Mouse (Mus musculus) forebrain, embryonic 13.5 days (tissue): ENCODE data around the gene Man2a2. TPM values are rescaled to one million over a fixed set of nuclear protein-coding genes. Genes with fewer than 3 reads are reported as not detected.
A peak's percentile ranks its signal among the peaks of the same experiment; 100 is the strongest.
"Not testable (repeated sequence)": the region's sequence is repeated elsewhere in the genome, so short reads cannot be mapped to it uniquely, and the experiment has no call there.

Experiments used
- ATAC-seq: fragments of 200-750 bp; cut with Nextera tagmentation; 2 replicates; pipeline ENCODE4 v1.8.0; 2017
- H3K27ac ChIP-seq: fragments of 300-500 bp; sonication (generic); 2 replicates; pipeline ENCODE4 v1.5.1; 2015; ENCODE audit warnings: inconsistent platforms, mild to moderate bottlenecking, moderate library complexity
- H3K27me3 ChIP-seq: fragments of 300-500 bp; sonication (generic); 2 replicates; pipeline ENCODE4 v1.6.1; 2015; ENCODE audit warnings: mild to moderate bottlenecking, inconsistent platforms
- H3K36me3 ChIP-seq: fragments of 300-500 bp; sonication (generic); 2 replicates; pipeline ENCODE4 v1.6.1; 2015; ENCODE audit warnings: mild to moderate bottlenecking, inconsistent platforms; ENCODE audit not compliant: poor library complexity, severe bottlenecking
- H3K4me1 ChIP-seq: fragments of 300-500 bp; sonication (generic); 2 replicates; pipeline ENCODE4 v1.6.1; 2015; ENCODE audit warnings: inconsistent platforms
- H3K4me2 ChIP-seq: fragments of 300-500 bp; sonication (generic); 2 replicates; pipeline ENCODE4 v1.6.1; 2015; ENCODE audit warnings: inconsistent platforms, mild to moderate bottlenecking, moderate library complexity
- H3K4me3 ChIP-seq: fragments of 300-500 bp; sonication (generic); 2 replicates; pipeline ENCODE4 v1.5.1; 2015; ENCODE audit warnings: mild to moderate bottlenecking, inconsistent platforms
- H3K9ac ChIP-seq: fragments of 300-500 bp; sonication (generic); 2 replicates; pipeline ENCODE4 v1.6.1; 2015; ENCODE audit warnings: mild to moderate bottlenecking, inconsistent platforms
- H3K9me3 ChIP-seq: fragments of 300-500 bp; sonication (generic); replicated peaks from 2 replicates; pipeline ENCODE4 v1.6.1; 2016; ENCODE audit warnings: inconsistent platforms
- WGBS: fragments of 180-500 bp; shearing (Covaris S2); methylation state at CpG from one replicate; pipeline ENCODE4 v1.1.7; 2015; 5-methylcytosine and 5-hydroxymethylcytosine counted together
- polyA plus RNA-seq: library from polyadenylated mRNA; unstranded; fragments of >200 nt; fragmentation: Nextera tagmentation; extraction: Ambion mirVana; gene quantifications from 2 replicates; pipeline ENCODE4 v1.2.1, GENCODE M21; 2015

Man2a2 gene
- polyA plus RNA-seq, 1 experiment from 2014 or later: 15.5 TPM

DNA sequence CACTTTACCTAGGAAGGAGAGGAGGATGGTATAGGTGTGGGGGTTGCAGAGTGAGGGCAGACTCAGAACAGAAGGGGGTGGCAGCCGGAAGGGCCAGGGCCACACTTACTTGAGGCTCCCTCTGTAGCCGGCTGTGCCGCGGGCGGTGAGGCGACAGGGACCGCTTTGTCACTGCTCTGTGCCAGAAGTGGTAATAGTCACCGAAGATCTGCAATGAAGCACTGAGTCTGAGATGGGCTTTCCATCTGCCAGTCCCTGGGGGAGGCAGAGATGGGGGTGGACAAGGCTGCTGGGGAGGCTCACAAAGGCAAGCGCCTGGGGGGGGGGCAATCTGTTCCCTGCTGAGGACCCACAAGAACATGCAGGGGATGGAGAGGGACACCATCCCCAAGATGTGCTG lies 26.8 kb upstream of the Man2a2 start:
- H3K4me2 ChIP-seq: no peak overlapping the region
- WGBS: 90% methylated on average over 9 of the region's 9 CpGs
- no peaks in the 10 kb centered on the region for H3K27me3 ChIP-seq
- no peak overlapping the region for H3K9ac ChIP-seq
- peaks cover 41% of the 10 kb centered on the region for H3K36me3 ChIP-seq
- no peak overlapping the region for H3K4me3 ChIP-seq
- no peak overlapping the region for H3K27ac ChIP-seq
- no peaks in the 10 kb centered on the region for H3K9me3 ChIP-seq
- peaks cover 31% of the 10 kb centered on the region for H3K4me1 ChIP-seq
- ATAC-seq: no peak

DNA sequence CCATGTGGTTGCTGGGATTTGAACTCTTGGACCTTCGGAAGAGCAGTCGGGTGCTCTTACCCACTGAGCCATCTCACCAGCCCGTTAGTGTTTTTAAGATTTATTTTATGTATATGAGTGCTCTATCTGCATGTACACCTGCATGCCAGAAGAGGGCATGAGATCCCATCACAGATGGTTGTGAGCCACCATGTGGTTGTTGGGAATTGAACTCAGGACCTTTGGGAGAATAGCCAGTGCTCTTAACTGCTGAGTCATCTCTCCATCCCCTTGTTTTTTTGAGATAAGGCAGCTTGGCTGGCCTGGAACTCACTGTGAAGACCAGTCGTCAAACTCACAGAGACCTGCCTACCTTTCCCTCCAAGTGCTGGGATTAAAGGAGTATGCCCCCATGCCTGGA lies 25.3 kb upstream of the Man2a2 start:
- not testable (repeated sequence) for H3K27me3 ChIP-seq, H3K9ac ChIP-seq, ATAC-seq, H3K4me2 ChIP-seq, H3K4me3 ChIP-seq, H3K9me3 ChIP-seq, H3K27ac ChIP-seq
- Histone ChIP-seq H3K36me3 (peaks cover 57% of the 10 kb centered on the region), H3K4me1 (peaks cover 25% of the 10 kb centered on the region)
- WGBS: 94% methylated on average over 4 of the region's 4 CpGs

DNA sequence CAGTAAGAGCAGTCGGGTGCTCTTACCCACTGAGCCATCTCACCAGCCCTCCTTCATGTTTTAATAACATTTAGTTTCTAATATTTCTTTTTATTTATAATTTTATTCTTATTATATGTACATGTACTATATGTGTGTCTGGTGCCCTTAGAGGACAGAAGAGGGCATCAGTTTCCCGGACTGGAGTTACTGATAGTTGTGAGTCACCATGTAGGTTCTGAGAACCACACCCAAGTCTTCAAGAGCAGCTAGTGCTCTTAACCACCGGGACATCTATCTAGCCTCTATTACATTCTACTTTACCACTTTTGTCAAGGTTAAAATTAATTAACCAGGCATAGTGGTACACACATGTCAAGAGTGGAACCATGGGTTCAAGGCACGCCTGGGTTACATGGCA lies 23.4 kb upstream of the Man2a2 start:
- no peak overlapping the region for H3K4me3 ChIP-seq
- H3K27ac ChIP-seq: no peak overlapping the region
- H3K36me3 ChIP-seq: peaks cover 74% of the 10 kb centered on the region
- H3K9ac ChIP-seq: no peak overlapping the region
- peaks cover 6% of the 10 kb centered on the region; the same call in 1 of the 2 replicates for H3K4me1 ChIP-seq
- H3K4me2 ChIP-seq: no peak overlapping the region
- 96% methylated on average over 4 of the region's 4 CpGs for WGBS
- no peaks in the 10 kb centered on the region for H3K27me3 ChIP-seq
- H3K9me3 ChIP-seq: no peaks in the 10 kb centered on the region
- no peak for ATAC-seq

DNA sequence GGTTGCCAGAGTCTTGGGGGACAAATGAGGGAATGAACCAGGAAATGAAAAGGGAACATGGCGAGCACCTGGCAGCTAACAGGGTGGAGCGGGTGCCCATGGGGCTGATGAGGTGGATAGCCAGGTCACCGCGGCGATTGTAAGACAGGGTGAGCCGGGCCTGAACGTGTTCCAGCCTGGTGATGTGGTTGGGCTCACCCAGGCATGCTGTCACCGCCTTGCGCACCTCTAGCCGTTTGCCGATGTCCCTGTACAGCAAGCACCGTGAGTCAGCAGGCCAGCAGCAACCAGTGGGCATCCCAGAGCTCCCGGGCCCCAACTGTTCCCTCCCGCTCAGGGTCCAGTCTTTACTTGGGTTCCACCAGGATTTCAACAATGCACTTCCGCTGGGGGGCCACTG lies 20.9 kb upstream of the Man2a2 start:
- Histone ChIP-seq H3K4me2 (no peak overlapping the region), H3K36me3 (peaks cover 69% of the 10 kb centered on the region), H3K4me1 (peaks cover 11% of the 10 kb centered on the region), H3K27me3 (peaks cover 14% of the 10 kb centered on the region), H3K27ac (no peak overlapping the region), H3K9ac (no peak overlapping the region), H3K4me3 (no peak overlapping the region), H3K9me3 (no peaks in the 10 kb centered on the region)
- WGBS: 90% methylated on average over 15 of the region's 15 CpGs
- ATAC-seq: no peak

DNA sequence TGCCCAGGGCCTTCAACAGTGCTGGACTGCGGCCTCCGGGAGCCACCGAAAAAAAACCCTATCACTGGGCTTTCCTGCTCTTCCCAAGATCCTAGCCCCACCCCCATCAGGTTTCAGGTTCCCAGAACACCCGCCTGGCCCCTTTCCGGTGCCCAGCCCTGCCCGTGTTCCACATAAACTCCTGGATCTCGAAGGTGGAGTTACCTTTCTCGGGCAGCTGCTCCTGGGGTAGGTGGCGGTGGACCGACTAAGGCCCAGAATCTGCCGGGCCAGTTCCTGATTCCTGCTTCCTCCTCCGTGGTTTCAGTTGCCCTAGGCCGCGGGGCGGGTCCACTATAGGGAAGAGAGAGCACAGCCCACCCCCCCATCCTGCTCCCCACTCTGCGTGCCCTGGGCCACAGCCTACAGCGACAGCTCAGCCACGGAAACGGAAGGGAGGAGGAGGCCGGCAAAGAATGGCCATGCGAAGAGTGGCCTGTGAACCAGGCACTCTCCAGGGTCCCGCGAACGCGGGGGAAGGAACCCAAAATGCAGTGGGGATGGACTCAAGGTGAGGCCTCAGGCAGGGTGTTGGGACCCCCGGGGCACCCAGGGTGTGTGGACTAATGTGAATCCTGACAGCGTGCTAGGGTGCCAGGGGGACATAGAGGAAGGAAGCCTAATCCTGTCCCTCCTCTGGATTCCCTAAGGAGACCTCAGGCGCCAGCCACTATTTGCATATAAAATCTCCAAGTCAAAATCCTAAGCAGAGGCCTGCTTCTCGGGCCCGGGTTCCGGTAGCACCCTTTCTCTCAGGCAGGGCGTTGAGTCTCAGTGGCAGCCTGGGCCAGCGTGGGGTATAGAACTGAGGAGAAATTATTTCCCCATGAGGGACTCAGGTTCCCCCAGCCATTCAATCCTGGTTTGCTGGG lies 16.7 kb upstream of the Man2a2 start, which contains the start of gene Fes:
Gene Fes, minus strand, starts transcription at position 314 of the 911 bp plus-strand sequence.
- Histone ChIP-seq H3K4me1 (peaks cover 14% of the 10 kb centered on the region), H3K9ac (peak within 1 kb of the TSS; percentile 47), H3K9me3 (no peaks in the 10 kb centered on the region), H3K27me3 (peaks cover 22% of the 10 kb centered on the region), H3K4me3 (0 out of 2 replicates have a peak within 1 kb of the TSS, but pooled peaks have one; percentile 4), H3K4me2 (peak within 1 kb of the TSS; percentile 34), H3K36me3 (peaks cover 32% of the 10 kb centered on the region), H3K27ac (no peak within 1 kb of the TSS)
- WGBS: 14% methylated on average over 33 of the region's 33 CpGs
- ATAC-seq: no peak

DNA sequence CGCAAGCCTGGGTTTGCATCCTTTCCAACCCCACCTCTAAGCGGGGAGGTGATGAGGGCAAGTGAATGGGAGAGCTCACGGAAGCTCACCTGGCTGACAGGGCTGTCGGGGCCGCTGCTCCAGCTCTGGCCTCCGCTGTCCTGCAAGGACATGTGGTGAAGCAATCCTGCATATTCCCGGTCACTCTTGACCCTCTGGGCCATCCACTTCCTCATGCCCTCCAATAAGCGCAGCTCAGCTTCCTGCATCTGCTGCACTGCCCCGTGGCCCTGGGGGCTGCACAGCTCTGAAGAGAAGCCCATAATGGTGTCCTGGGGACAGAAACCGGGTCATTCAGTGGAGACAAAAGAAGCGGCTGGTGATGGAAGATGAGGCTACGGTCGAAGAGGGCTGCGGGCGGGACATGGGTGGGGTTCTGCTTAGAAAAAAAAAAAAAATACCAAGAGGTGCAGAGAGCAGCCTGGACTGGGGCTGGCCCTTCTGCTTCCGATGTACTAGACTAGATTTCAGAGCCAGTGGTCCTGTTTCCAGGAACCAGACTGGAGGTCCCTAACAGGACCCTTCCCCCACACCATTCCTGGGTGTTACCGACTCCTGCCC lies 16.0 kb upstream of the Man2a2 start:
- Histone ChIP-seq H3K9ac (0 out of 2 replicates have a peak overlapping the region, but pooled peaks have one; percentile 47), H3K9me3 (no peaks in the 10 kb centered on the region), H3K4me3 (0 out of 2 replicates have a peak overlapping the region, but pooled peaks have one; percentile 4), H3K27me3 (peaks cover 22% of the 10 kb centered on the region), H3K27ac (no peak overlapping the region), H3K4me1 (peaks cover 14% of the 10 kb centered on the region), H3K36me3 (peaks cover 25% of the 10 kb centered on the region), H3K4me2 (peak overlapping the region; percentile 34)
- WGBS: 28% methylated on average over 17 of the region's 17 CpGs
- no peak for ATAC-seq

DNA sequence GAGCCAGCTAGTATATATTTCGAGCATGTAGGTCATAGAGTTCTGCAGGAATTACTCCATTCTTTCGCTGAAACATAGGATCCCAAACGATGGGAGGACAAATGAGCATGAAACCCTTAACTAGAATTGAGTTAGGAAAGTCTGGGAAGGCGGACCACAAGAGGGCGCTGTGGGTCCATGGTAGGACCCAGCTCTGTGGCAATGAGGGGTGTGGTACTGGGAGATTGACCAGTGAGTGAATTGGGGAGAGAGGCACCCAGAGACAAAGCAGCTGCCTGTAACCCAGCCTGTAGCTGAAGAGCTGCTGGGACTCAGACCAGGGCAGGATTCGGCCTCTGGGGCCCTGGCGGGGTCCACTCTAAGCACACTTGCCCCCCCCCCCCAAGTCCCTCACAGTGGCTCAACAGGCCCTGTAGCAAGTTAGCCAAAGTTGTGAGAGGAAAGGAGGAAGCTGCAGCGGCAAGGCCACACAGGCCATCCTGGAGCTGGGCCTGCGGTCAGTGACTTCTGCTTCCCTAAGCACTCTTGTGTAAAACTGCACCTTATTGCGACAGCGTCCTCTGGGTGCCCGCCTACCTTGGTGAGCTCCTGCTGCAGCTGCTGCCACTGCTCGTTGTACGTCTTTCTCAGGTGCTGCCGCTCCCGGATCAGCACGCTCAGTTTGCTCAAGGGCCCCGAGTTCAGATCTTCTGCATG lies 15.2 kb upstream of the Man2a2 start:
- no peaks in the 10 kb centered on the region for H3K9me3 ChIP-seq
- peaks cover 14% of the 10 kb centered on the region for H3K4me1 ChIP-seq
- H3K4me3 ChIP-seq: no peak overlapping the region
- H3K27me3 ChIP-seq: peaks cover 22% of the 10 kb centered on the region
- ATAC-seq: peak; percentile 86
- no peak overlapping the region for H3K9ac ChIP-seq
- WGBS: 33% methylated on average over 18 of the region's 18 CpGs
- no peak overlapping the region for H3K4me2 ChIP-seq
- peaks cover 17% of the 10 kb centered on the region for H3K36me3 ChIP-seq
- H3K27ac ChIP-seq: no peak overlapping the region

DNA sequence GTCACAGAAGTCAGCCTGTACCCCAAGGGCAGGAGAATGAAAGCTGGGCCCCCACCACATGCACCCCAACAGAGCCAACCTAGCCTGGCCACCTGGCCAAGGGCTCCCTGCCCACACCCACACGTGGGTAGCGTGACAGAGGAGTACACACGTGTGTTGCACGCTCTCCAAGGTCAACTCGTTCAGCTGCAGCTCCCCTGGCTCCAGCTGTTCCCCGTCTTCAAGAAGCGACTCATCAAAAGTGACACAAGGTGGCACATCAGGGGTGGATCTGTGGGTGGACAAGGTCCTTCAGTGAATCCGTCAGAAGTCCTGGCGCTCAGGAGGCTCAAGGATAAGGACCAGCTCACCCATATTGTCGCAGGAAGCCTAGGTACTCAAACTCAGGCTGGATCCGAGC lies 11.7 kb upstream of the Man2a2 start:
- ATAC-seq: no peak
- Histone ChIP-seq H3K36me3 (no peaks in the 10 kb centered on the region), H3K4me2 (no peak overlapping the region), H3K4me1 (peaks cover 11% of the 10 kb centered on the region), H3K9me3 (no peaks in the 10 kb centered on the region), H3K4me3 (no peak overlapping the region), H3K27ac (no peak overlapping the region), H3K9ac (no peak overlapping the region), H3K27me3 (peaks cover 16% of the 10 kb centered on the region)
- WGBS: 75% methylated on average over 11 of the region's 11 CpGs

DNA sequence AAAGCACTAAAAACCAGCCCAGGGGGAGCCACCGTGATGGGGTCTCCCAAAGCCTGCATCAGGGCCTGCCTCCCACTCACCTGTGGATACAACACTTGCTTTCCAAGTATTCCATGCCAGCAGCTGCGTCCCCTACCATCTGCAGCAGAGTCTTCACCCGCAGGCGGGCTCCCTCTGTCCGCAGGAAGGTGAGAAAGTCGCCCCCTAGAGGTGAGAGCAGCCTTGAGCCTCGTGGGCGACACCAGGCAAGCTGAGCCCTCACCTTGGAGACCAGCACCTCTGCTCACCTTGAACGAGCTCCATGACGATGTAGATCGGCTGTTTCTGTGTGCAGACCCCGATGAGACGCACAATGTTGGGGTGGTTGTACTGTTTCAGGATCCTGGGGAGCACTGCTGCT lies 8.4 kb upstream of the Man2a2 start:
- H3K9ac ChIP-seq: no peak overlapping the region
- WGBS: 59% methylated on average over 13 of the region's 13 CpGs
- no peak overlapping the region for H3K4me2 ChIP-seq
- H3K9me3 ChIP-seq: no peaks in the 10 kb centered on the region
- H3K4me1 ChIP-seq: no peaks in the 10 kb centered on the region
- no peak overlapping the region for H3K27ac ChIP-seq
- no peak for ATAC-seq
- H3K4me3 ChIP-seq: no peak overlapping the region
- H3K36me3 ChIP-seq: no peaks in the 10 kb centered on the region
- H3K27me3 ChIP-seq: no peaks in the 10 kb centered on the region

DNA sequence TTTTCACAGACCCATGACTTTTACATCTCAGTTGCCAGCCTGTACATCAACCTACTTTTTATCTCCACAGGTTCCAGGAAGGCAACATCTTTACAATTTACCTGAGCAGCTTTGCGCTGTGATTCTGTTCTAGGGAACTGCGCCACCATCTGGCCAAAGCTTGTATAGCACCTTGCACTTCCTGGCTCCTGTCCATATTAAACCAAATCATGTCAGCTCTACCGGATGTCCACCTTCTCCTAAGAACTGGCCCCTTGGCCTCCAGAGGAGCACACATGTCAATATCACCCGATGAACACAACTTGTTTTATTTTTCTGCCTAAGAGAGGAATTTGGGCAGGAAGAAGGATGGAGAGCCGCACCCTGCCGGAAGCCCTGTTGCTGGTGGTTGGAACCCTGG lies 6.3 kb upstream of the Man2a2 start:
- no peak overlapping the region for H3K4me3 ChIP-seq
- no peak overlapping the region for H3K9ac ChIP-seq
- ATAC-seq: no peak
- no peaks in the 10 kb centered on the region for H3K27me3 ChIP-seq
- no peaks in the 10 kb centered on the region for H3K36me3 ChIP-seq
- H3K4me1 ChIP-seq: no peaks in the 10 kb centered on the region
- 39% methylated on average over 6 of the region's 6 CpGs for WGBS
- no peak overlapping the region for H3K27ac ChIP-seq
- no peak overlapping the region for H3K4me2 ChIP-seq
- no peaks in the 10 kb centered on the region for H3K9me3 ChIP-seq

DNA sequence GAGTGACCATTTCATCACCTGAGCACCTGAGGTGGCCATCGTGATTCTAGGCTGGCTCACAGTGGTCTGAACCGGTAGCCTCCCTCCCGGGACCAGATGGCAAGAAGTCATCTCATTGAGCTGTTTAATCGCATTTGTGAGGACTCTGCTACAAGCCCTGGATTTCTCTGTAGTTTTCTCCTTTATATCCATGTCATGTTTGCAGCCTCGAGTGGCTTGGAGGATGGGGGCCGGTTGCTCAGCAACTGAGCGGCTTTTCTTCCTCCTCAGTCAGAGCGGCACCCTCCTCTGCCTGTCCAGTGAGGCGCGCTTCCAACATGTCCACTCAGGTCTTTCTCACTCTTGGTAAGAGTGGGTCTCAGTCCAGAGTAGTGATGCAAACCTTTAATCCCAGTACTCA lies 5.0 kb upstream of the Man2a2 start:
- no peak overlapping the region for H3K4me2 ChIP-seq
- no peak overlapping the region for H3K9ac ChIP-seq
- H3K27me3 ChIP-seq: no peaks in the 10 kb centered on the region
- no peak overlapping the region for H3K4me3 ChIP-seq
- no peak for ATAC-seq
- H3K4me1 ChIP-seq: no peaks in the 10 kb centered on the region
- no peak overlapping the region for H3K27ac ChIP-seq
- H3K9me3 ChIP-seq: no peaks in the 10 kb centered on the region
- no peaks in the 10 kb centered on the region for H3K36me3 ChIP-seq
- WGBS: 75% methylated on average over 10 of the region's 10 CpGs
